Mouse (Mus musculus) hindbrain, postnatal 0 days (tissue): ENCODE data around the gene Tbc1d16. TPM values are rescaled to one million over a fixed set of nuclear protein-coding genes. Genes with fewer than 3 reads are reported as not detected.
A peak's percentile ranks its signal among the peaks of the same experiment; 100 is the strongest.

Source experiments
- ATAC-seq: fragments of 200-750 bp; cut with Nextera tagmentation; 2 replicates; pipeline ENCODE4 v1.8.0; 2017; ENCODE audit warnings: mild to moderate bottlenecking, moderate TSS enrichment, moderate library complexity
- DNase-seq: peaks from one replicate; pipeline ENCODE4 v3.0.0-alpha.2; 2015; ENCODE audit warnings: low spot score
- H3K27ac ChIP-seq: fragments of 300-500 bp; sonication (generic); 2 replicates; pipeline ENCODE4 v1.5.1; 2014; ENCODE audit warnings: mild to moderate bottlenecking
- H3K27me3 ChIP-seq: fragments of 300-500 bp; sonication (generic); 2 replicates; pipeline ENCODE4 v1.6.1; 2014; ENCODE audit warnings: low read length, mixed read lengths; ENCODE audit not compliant: insufficient read depth
- H3K36me3 ChIP-seq: fragments of 300-500 bp; sonication (generic); 2 replicates; pipeline ENCODE4 v1.6.1; 2014; ENCODE audit warnings: low read length, mixed read lengths; ENCODE audit not compliant: insufficient read depth
- H3K4me1 ChIP-seq: fragments of 300-500 bp; sonication (generic); 2 replicates; pipeline ENCODE4 v1.6.1; 2014; ENCODE audit warnings: antibody characterized with exemption, low read length, mixed read lengths; ENCODE audit not compliant: insufficient read depth
- H3K4me2 ChIP-seq: fragments of 300-500 bp; sonication (generic); 2 replicates; pipeline ENCODE4 v1.6.1; 2014; ENCODE audit warnings: low read depth, mild to moderate bottlenecking, low read length, moderate library complexity, mixed read lengths
- H3K4me3 ChIP-seq: fragments of 300-500 bp; sonication (generic); 2 replicates; pipeline ENCODE4 v1.5.1; 2014; ENCODE audit warnings: low read length
- H3K9ac ChIP-seq: fragments of 300-500 bp; sonication (generic); replicated peaks from 2 replicates; pipeline ENCODE4 v1.6.1; 2014; ENCODE audit warnings: mild to moderate bottlenecking, low read length, moderate library complexity, mixed read lengths
- H3K9me3 ChIP-seq: fragments of 300-500 bp; sonication (generic); 2 replicates; pipeline ENCODE4 v1.6.1; 2016; ENCODE audit warnings: low read length, mixed read lengths
- CTCF ChIP-seq: IDR thresholded peaks from 2 replicates; pipeline ENCODE4 v1.5.1; 2016; ENCODE audit warnings: antibody characterized with exemption, control low read depth, low read depth
- WGBS: fragments of 180-500 bp; shearing (Covaris S2); extraction: QIAGEN DNeasy Blood & Tissue Kit; methylation state at CpG from one replicate; pipeline ENCODE4 v1.1.7; 2014; 5-methylcytosine and 5-hydroxymethylcytosine counted together
- polyA plus RNA-seq: library from polyadenylated mRNA; unstranded; fragments of >200 nt; fragmentation: Nextera tagmentation; extraction: Ambion mirVana; gene quantifications from 2 replicates; pipeline ENCODE4 v1.2.1, GENCODE M21; 2015
- total RNA-seq: library from RNA; depleted of rRNA; stranded (reverse); fragments of >200 nt; gene quantifications from 2 replicates; pipeline ENCODE4 v1.2.3, GENCODE M21; 2014

The Tbc1d16 gene
- total and polyA plus RNA-seq, 2 experiments from 2014 or later: 42.1 to 161 TPM

DNA sequence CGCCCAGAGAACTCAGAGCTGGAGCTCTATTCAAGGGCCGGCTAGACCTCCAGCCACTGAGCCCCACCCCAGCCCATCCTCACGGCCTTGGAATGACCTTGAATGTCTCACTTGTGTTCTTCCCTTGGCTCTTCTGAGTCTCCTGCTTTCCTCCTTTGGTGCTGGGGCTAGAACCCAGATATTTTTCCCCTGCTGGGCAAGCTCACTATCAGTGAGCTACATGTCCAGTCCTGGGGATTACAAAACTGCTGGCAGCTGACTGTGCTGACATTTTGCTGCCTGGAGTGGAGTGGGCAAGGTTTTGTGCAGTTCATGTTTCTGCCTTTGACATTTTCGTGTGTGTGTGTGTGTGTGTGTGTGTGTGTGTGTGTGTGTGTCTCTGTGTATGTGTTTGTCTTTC, 111.3 kb downstream of the Tbc1d16 start:
- DNase-seq (no peak), ATAC-seq (no peak)
- H3K36me3 ChIP-seq: no peaks in the 10 kb centered on the region
- H3K9ac ChIP-seq: no peak overlapping the region
- no peak overlapping the region for H3K4me2 ChIP-seq
- WGBS: 71% methylated on average over 4 of the region's 4 CpGs
- no peaks in the 10 kb centered on the region; the same call in 1 of the 2 replicates for H3K27me3 ChIP-seq
- peaks cover 5% of the 10 kb centered on the region; the same call in 1 of the 2 replicates for H3K4me1 ChIP-seq
- no peak for TF ChIP-seq CTCF
- H3K27ac ChIP-seq: no peak overlapping the region
- no peak overlapping the region for H3K4me3 ChIP-seq
- H3K9me3 ChIP-seq: no peaks in the 10 kb centered on the region

DNA sequence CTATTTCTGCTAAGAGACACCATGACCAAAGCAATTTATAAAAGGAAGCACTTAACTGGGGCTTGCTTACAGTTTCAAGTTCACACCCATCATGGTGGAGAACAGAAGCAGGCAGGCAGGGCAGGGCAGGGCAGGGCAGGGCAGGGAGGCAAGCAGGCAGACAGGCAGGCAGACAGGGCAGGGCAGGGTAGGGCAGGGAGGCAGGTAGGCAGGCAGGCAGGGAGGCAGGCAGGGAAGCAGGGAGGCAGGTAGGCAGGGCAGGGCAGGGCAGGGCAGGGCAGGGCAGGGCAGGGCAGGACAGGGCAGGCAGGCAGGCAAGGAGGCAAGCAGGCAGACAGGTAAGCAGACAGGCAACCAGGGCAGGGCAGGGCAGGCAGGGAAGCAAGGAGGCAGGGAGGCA, 115.6 kb downstream of the Tbc1d16 start:
- ATAC-seq: no peak
- no peak for TF ChIP-seq CTCF
- Histone ChIP-seq H3K36me3 (no peaks in the 10 kb centered on the region), H3K4me2 (no peak overlapping the region), H3K27ac (no peak overlapping the region), H3K9ac (no peak overlapping the region), H3K9me3 (no peaks in the 10 kb centered on the region), H3K4me1 (0 out of 2 replicates have a peak, but pooled peaks cover 5% of the 10 kb centered on the region), H3K27me3 (no peaks in the 10 kb centered on the region; the same call in 1 of the 2 replicates), H3K4me3 (no peak overlapping the region)
- no peak for DNase-seq

DNA sequence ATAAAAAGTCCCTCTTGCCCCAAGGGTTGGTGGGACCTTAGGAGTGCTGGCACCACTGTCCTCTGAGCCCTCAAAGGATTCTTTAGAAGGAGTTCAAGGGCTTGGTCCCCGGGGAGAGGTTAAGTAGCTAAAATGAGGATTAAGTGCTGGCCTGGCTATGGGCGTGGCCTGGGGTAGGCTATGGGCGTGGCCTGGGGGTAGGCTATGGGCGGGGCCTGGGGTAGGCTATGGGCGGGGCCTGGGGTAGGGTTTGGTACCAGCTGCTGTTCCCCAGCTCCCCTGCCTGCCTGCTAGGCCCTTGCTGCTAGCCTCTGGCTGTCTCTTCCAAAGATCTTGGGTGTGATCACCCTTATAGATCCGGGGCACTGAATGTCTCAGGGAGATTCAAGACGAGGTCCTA, 117.0 kb downstream of the Tbc1d16 start:
- Histone ChIP-seq H3K4me2 (no peak overlapping the region), H3K27me3 (no peaks in the 10 kb centered on the region; the same call in 1 of the 2 replicates), H3K4me3 (no peak overlapping the region), H3K9me3 (no peaks in the 10 kb centered on the region), H3K9ac (no peak overlapping the region), H3K27ac (no peak overlapping the region), H3K36me3 (no peaks in the 10 kb centered on the region), H3K4me1 (0 out of 2 replicates have a peak, but pooled peaks cover 5% of the 10 kb centered on the region)
- ATAC-seq (no peak), DNase-seq (no peak)
- TF ChIP-seq CTCF: no peak
- WGBS: 15% methylated on average over 7 of the region's 7 CpGs

DNA sequence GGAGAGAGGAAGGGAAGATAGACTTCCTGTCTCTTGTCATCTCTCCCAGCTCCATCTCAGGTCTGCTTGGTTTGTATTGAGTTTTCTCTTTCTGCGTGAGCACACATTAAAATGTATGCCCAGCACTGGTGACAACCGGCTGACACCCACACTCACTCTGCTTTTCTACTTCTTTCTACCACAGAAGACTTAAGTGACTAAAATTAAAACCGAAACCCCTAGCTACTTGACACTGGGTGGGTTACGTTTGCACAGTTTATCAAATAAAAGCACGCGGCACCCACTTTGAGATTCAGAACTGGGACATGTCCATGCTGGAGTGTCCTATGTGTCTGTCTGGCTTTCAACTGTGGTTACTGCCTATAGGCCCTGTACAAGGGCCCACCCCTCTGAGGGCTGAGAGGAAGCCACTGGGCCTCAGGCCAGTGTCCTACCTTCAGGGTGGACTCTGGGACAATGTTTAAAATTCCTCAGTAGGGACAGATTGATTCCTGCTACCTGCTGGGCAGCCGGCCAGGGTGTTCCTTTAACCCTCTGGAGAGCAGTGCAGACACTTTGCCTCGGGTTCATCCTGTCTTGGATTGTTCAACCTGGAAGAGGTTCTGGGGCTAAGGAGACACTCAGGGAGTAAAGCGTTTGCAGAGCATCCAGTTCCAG, 118.8 kb downstream of the Tbc1d16 start:
- H3K27ac ChIP-seq: no peak overlapping the region
- no peaks in the 10 kb centered on the region for H3K27me3 ChIP-seq
- 78% methylated on average over 9 of the region's 9 CpGs for WGBS
- ATAC-seq (no peak), DNase-seq (no peak)
- no peaks in the 10 kb centered on the region for H3K9me3 ChIP-seq
- no peak overlapping the region for H3K9ac ChIP-seq
- no peaks in the 10 kb centered on the region for H3K36me3 ChIP-seq
- H3K4me1 ChIP-seq: no peaks in the 10 kb centered on the region; the same call in 1 of the 2 replicates
- TF ChIP-seq CTCF: no peak
- no peak overlapping the region for H3K4me2 ChIP-seq
- no peak overlapping the region for H3K4me3 ChIP-seq

DNA sequence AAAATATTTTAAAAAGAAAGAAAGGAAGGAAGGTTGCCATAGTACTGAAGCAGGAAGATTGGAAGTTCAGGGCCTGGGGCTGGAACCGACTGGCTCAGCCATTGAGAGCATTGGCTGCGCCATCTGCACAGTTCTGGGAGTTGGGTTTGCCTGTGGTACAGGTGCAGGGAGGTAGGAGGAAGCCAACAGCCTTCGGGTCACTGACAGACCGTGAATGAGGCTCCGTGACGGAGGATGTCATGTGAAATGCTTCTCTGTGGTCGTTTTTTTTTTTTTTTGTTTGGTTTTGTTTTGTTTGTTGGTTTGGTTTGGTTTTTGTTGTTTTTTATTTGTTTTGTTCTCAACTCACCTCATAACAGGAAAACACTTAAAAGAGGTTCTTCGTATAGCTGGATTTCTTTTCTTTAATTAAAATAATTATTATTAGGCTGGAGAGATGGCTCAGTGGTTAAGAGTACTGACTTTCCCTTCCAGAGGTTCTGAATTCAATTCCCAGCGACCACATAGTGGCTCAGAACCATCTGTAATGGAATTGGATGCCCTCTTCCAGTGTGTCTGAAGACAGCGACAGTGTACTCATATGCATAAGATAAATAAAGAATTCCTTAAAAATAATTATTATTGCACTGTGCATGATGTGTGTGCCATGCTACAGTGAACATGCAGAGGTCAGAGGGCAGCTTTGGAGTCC, 119.6 kb downstream of the Tbc1d16 start:
- Histone ChIP-seq H3K27ac (no peak overlapping the region), H3K4me1 (no peaks in the 10 kb centered on the region; the same call in 1 of the 2 replicates), H3K36me3 (no peaks in the 10 kb centered on the region), H3K4me2 (no peak overlapping the region), H3K9ac (no peak overlapping the region), H3K27me3 (no peaks in the 10 kb centered on the region), H3K9me3 (no peaks in the 10 kb centered on the region), H3K4me3 (no peak overlapping the region)
- ATAC-seq (no peak), DNase-seq (no peak)
- no peak for TF ChIP-seq CTCF
- 70% methylated on average over 10 of the region's 10 CpGs for WGBS

GRCm38 (mm10) chr11:119106289-119106688, 122.0 kb downstream of the Tbc1d16 start:
- 0 out of 2 replicates have a peak, but pooled peaks have one; percentile 43 for ATAC-seq
- no peaks in the 10 kb centered on the region for H3K36me3 ChIP-seq
- no peak for DNase-seq
- H3K9ac ChIP-seq: no peak overlapping the region
- no peaks in the 10 kb centered on the region; the same call in 1 of the 2 replicates for H3K4me1 ChIP-seq
- H3K27me3 ChIP-seq: no peaks in the 10 kb centered on the region
- no peak overlapping the region for H3K4me2 ChIP-seq
- no peak for TF ChIP-seq CTCF
- H3K27ac ChIP-seq: 0 out of 2 replicates have a peak overlapping the region, but pooled peaks have one; percentile 15
- no peak overlapping the region for H3K4me3 ChIP-seq
- WGBS: 48% methylated on average over 6 of the region's 6 CpGs
- no peaks in the 10 kb centered on the region for H3K9me3 ChIP-seq
